Mouse (Mus musculus) midbrain, embryonic 13.5 days (tissue): ENCODE measurements around the gene Agxt. TPM values are rescaled to one million over a fixed set of nuclear protein-coding genes. Genes with fewer than 3 reads are reported as not detected.
A peak's percentile ranks its signal among the peaks of the same experiment; 100 is the strongest.

ENCODE experiments used
- ATAC-seq: fragments of 200-750 bp; cut with Nextera tagmentation; 2 replicates; pipeline ENCODE4 v1.8.0; 2017; ENCODE audit warnings: mild to moderate bottlenecking, moderate TSS enrichment, moderate library complexity
- H3K27ac ChIP-seq: fragments of 300-500 bp; sonication (generic); 2 replicates; pipeline ENCODE4 v1.5.1; 2015; ENCODE audit warnings: inconsistent platforms, mild to moderate bottlenecking, moderate library complexity
- H3K27me3 ChIP-seq: fragments of 300-500 bp; sonication (generic); 2 replicates; pipeline ENCODE4 v1.6.1; 2015; ENCODE audit warnings: mild to moderate bottlenecking, inconsistent platforms
- H3K36me3 ChIP-seq: fragments of 300-500 bp; sonication (generic); 2 replicates; pipeline ENCODE4 v1.6.1; 2015; ENCODE audit warnings: mild to moderate bottlenecking, inconsistent platforms
- H3K4me1 ChIP-seq: fragments of 300-500 bp; sonication (generic); replicated peaks from 2 replicates; pipeline ENCODE4 v1.6.1; 2015; ENCODE audit warnings: inconsistent platforms
- H3K4me2 ChIP-seq: fragments of 300-500 bp; sonication (generic); replicated peaks from 2 replicates; pipeline ENCODE4 v1.6.1; 2015; ENCODE audit warnings: moderate library complexity, mild to moderate bottlenecking, inconsistent platforms
- H3K4me3 ChIP-seq: fragments of 300-500 bp; sonication (generic); replicated peaks from 2 replicates; pipeline ENCODE4 v1.5.1; 2015; ENCODE audit warnings: mild to moderate bottlenecking, inconsistent platforms
- H3K9ac ChIP-seq: fragments of 300-500 bp; sonication (generic); replicated peaks from 2 replicates; pipeline ENCODE4 v1.6.1; 2015; ENCODE audit warnings: mild to moderate bottlenecking, inconsistent platforms
- H3K9me3 ChIP-seq: fragments of 300-500 bp; sonication (generic); 2 replicates; pipeline ENCODE4 v1.6.1; 2016; ENCODE audit warnings: mild to moderate bottlenecking, inconsistent platforms
- WGBS: fragments of 180-500 bp; shearing (Covaris S2); methylation state at CpG from one replicate; pipeline ENCODE4 v1.1.7; 2015; 5-methylcytosine and 5-hydroxymethylcytosine counted together
- polyA plus RNA-seq: library from polyadenylated mRNA; unstranded; fragments of >200 nt; fragmentation: Nextera tagmentation; extraction: Ambion mirVana; gene quantifications from 2 replicates; pipeline ENCODE4 v1.2.1, GENCODE M21; 2015

Gene Agxt
- polyA plus RNA-seq, 1 experiment from 2014 or later: not detected

DNA sequence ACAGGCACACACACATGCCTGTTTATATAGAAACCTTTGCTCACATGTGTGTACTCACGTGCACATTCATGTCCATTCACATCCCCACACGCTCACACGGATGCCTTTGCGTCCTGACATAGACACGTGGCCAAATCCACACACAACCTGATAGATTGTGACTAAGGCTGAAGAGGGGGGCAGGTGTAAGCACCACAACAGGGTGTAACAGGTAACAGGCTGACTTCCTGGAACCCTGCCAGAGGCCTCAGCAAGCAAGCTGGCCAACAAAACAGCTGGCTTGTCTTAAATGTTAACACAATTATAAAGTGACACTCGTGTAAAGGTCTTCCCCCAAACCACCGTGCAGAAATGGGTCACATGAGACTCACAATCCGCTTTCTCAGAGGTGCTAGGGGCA is 23.9 kb downstream of the Agxt start:
- Histone ChIP-seq H3K4me1 (no peaks in the 10 kb centered on the region), H3K27ac (no peak overlapping the region), H3K27me3 (no peaks in the 10 kb centered on the region), H3K36me3 (no peaks in the 10 kb centered on the region), H3K4me3 (no peak overlapping the region), H3K9me3 (no peaks in the 10 kb centered on the region), H3K4me2 (no peak overlapping the region), H3K9ac (no peak overlapping the region)
- ATAC-seq: no peak
- 85% methylated on average over 8 of the region's 8 CpGs for WGBS

- no peak for ATAC-seq
- Histone ChIP-seq H3K27ac (no peak overlapping the region), H3K9me3 (no peaks in the 10 kb centered on the region), H3K9ac (no peak overlapping the region), H3K4me2 (no peak overlapping the region), H3K36me3 (no peaks in the 10 kb centered on the region), H3K4me1 (no peaks in the 10 kb centered on the region), H3K4me3 (no peak overlapping the region), H3K27me3 (no peaks in the 10 kb centered on the region)
- 85% methylated on average over 21 of the region's 21 CpGs for WGBS
These were observed 24.8 kb downstream of the Agxt start for GRCm38 (mm10) chr1:93159566-93160500.

GRCm38 (mm10) chr1:93160501-93161133 is 25.6 kb downstream of the Agxt start, which contains the start of gene 2310007B03Rik:
TSS of gene 2310007B03Rik (minus strand) at chr1:93160948.
- Histone ChIP-seq H3K36me3 (no peaks in the 10 kb centered on the region), H3K27me3 (no peaks in the 10 kb centered on the region), H3K27ac (no peak within 1 kb of the TSS), H3K9me3 (no peaks in the 10 kb centered on the region), H3K4me2 (no peak within 1 kb of the TSS), H3K4me1 (no peaks in the 10 kb centered on the region), H3K4me3 (no peak within 1 kb of the TSS), H3K9ac (no peak within 1 kb of the TSS)
- no peak; the same call in 1 of the 2 replicates for ATAC-seq
- 81% methylated on average over 8 of the region's 8 CpGs for WGBS

- WGBS: 70% methylated on average over 8 of the region's 8 CpGs
- H3K27me3 ChIP-seq: no peaks in the 10 kb centered on the region
- no peaks in the 10 kb centered on the region for H3K36me3 ChIP-seq
- H3K9me3 ChIP-seq: no peaks in the 10 kb centered on the region
- H3K4me2 ChIP-seq: no peak overlapping the region
- H3K9ac ChIP-seq: no peak overlapping the region
- H3K27ac ChIP-seq: no peak overlapping the region
- no peaks in the 10 kb centered on the region for H3K4me1 ChIP-seq
- H3K4me3 ChIP-seq: no peak overlapping the region
- no peak for ATAC-seq
These were observed 26.3 kb downstream of the Agxt start for GRCm38 (mm10) chr1:93161350-93161749.

GRCm38 (mm10) chr1:93161921-93162320 is 26.9 kb downstream of the Agxt start:
- no peak overlapping the region for H3K9ac ChIP-seq
- H3K36me3 ChIP-seq: no peaks in the 10 kb centered on the region
- no peak overlapping the region for H3K27ac ChIP-seq
- no peaks in the 10 kb centered on the region for H3K4me1 ChIP-seq
- no peak for ATAC-seq
- H3K9me3 ChIP-seq: no peaks in the 10 kb centered on the region
- no peak overlapping the region for H3K4me2 ChIP-seq
- H3K27me3 ChIP-seq: no peaks in the 10 kb centered on the region
- no peak overlapping the region for H3K4me3 ChIP-seq
- 82% methylated on average over 10 of the region's 10 CpGs for WGBS

- H3K27ac ChIP-seq: no peak overlapping the region
- H3K27me3 ChIP-seq: no peaks in the 10 kb centered on the region
- no peaks in the 10 kb centered on the region for H3K36me3 ChIP-seq
- no peak overlapping the region for H3K4me2 ChIP-seq
- H3K4me3 ChIP-seq: no peak overlapping the region
- H3K4me1 ChIP-seq: no peaks in the 10 kb centered on the region
- whole genome bisulfite sequencing: 86% methylated on average over 7 of the region's 7 CpGs
- ATAC-seq: no peak
- H3K9me3 ChIP-seq: no peaks in the 10 kb centered on the region
- H3K9ac ChIP-seq: no peak overlapping the region
These were observed 27.5 kb downstream of the Agxt start for GRCm38 (mm10) chr1:93162588-93162987.

- WGBS: 86% methylated on average over 9 of the region's 9 CpGs
These were observed 30.4 kb downstream of the Agxt start for GRCm38 (mm10) chr1:93165447-93165846.

GRCm38 (mm10) chr1:93166346-93167079 is 31.5 kb downstream of the Agxt start:
- Histone ChIP-seq H3K27ac (no peak overlapping the region), H3K9me3 (no peaks in the 10 kb centered on the region), H3K9ac (no peak overlapping the region), H3K36me3 (no peaks in the 10 kb centered on the region), H3K4me1 (peaks cover 12% of the 10 kb centered on the region), H3K27me3 (no peaks in the 10 kb centered on the region), H3K4me2 (no peak overlapping the region), H3K4me3 (no peak overlapping the region)
- WGBS: 84% methylated on average over 11 of the region's 11 CpGs
- ATAC-seq: no peak

More at GRCm38 (mm10) chr1:93165447-93165846, 30.4 kb downstream of the Agxt start:
- H3K27me3 ChIP-seq: no peaks in the 10 kb centered on the region
- no peak overlapping the region for H3K9ac ChIP-seq
- no peak overlapping the region for H3K27ac ChIP-seq
- no peak overlapping the region for H3K4me2 ChIP-seq
- no peak for ATAC-seq
- no peak overlapping the region for H3K4me3 ChIP-seq
- H3K9me3 ChIP-seq: no peaks in the 10 kb centered on the region
- peaks cover 12% of the 10 kb centered on the region for H3K4me1 ChIP-seq
- H3K36me3 ChIP-seq: no peaks in the 10 kb centered on the region

- no peak within 1 kb of the TSS for H3K27ac ChIP-seq
- 35% methylated on average over 10 of the region's 10 CpGs for WGBS
- ATAC-seq: no peak
These were observed 33.3 kb downstream of the Agxt start, which contains the start of gene Crocc2 for GRCm38 (mm10) chr1:93168295-93168775. TSS of gene Crocc2 (plus strand) at chr1:93168725.

DNA sequence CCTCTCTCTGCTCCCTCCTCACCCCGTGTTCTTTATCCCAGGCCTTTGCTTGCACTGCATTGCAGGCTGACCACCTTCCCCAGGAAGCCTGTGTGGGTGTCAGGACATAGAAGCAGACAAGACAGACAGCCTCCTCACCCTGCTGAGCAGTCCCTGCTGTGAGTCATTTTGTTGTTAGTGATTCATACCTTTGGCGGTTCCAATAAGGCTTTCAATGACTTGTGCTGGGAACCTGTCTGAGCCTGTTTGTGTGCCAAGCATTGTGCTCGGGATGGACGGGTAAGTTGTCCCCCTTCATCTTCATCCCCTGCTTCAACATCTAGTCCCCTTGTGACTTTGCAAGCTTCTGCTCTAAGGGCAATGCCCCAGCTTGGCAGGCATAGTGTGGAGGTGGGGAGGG is 38.6 kb downstream of the Agxt start:
- H3K9ac ChIP-seq: no peak overlapping the region
- 73% methylated on average over 4 of the region's 4 CpGs for whole genome bisulfite sequencing
- H3K36me3 ChIP-seq: no peaks in the 10 kb centered on the region
- no peak for ATAC-seq
- H3K4me3 ChIP-seq: no peak overlapping the region
- H3K4me2 ChIP-seq: no peak overlapping the region
- no peaks in the 10 kb centered on the region for H3K9me3 ChIP-seq
- peaks cover 11% of the 10 kb centered on the region; the same call in 1 of the 2 replicates for H3K27me3 ChIP-seq
- peaks cover 24% of the 10 kb centered on the region for H3K4me1 ChIP-seq
- H3K27ac ChIP-seq: no peak overlapping the region

More at GRCm38 (mm10) chr1:93168295-93168775, 33.3 kb downstream of the Agxt start, which contains the start of gene Crocc2:
- peaks cover 12% of the 10 kb centered on the region for H3K4me1 ChIP-seq
- H3K27me3 ChIP-seq: peaks cover under 1% of the 10 kb centered on the region; the same call in 1 of the 2 replicates
- no peak within 1 kb of the TSS for H3K4me3 ChIP-seq
- H3K4me2 ChIP-seq: no peak within 1 kb of the TSS
- H3K36me3 ChIP-seq: no peaks in the 10 kb centered on the region
- no peak within 1 kb of the TSS for H3K9ac ChIP-seq
- H3K9me3 ChIP-seq: no peaks in the 10 kb centered on the region

DNA sequence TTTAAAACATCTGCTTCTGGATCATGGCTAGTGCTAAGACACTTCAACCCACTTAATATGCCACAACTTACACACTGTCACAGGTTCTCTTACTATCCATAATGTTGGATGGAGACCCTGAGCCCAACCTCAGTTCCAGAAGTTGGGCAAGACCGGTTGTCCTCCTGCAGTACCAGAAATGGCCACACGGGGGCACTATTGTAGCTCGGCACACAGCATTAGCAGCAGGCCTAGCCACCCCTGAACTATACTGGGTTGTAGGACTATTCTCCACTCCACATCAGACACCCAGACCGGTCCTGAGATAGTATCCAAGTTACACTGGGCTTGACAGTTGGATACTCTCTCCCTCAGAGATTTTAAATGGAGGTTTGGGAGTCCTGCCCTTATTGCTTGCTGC is 39.4 kb downstream of the Agxt start:
- Histone ChIP-seq H3K27me3 (peaks cover 11% of the 10 kb centered on the region; the same call in 1 of the 2 replicates), H3K27ac (no peak overlapping the region), H3K4me3 (no peak overlapping the region), H3K9ac (no peak overlapping the region), H3K36me3 (no peaks in the 10 kb centered on the region), H3K9me3 (no peaks in the 10 kb centered on the region), H3K4me2 (no peak overlapping the region), H3K4me1 (peaks cover 19% of the 10 kb centered on the region)
- ATAC-seq: peak; percentile 74
- WGBS: 0% methylated on average over 4 of the region's 4 CpGs
